8 mouse cellular contexts compared by ENCODE assay signal in the genomic region with DNA sequence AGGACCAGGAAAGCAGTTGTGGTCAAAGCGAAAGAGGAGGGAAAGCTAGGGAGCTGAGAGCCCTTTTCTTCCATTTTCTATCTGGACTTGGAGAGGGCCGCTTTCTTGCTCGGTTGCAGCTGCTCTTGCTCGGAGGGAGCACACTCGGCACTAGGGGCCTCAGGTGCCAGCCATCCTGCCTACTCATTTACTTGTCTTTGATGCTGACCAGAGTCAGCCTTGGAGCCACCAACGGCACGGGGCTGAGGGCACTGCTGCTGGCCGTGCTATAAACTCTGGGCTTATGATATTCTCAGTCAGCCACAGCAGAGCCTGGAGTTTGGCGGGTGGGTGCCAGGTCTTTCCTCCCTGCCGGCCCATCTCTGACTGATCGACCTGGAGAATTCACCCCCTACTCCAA. TPM values are rescaled to one million over a fixed set of nuclear protein-coding genes. Genes with fewer than 3 reads are reported as not detected.
DNase-seq lines count a peak whose midpoint lies in the region; ATAC-seq and TF ChIP-seq lines count a peak whose summit lies in the region.

No protein-coding gene starts in this region.

- peak overlapping the region; percentile 82 for H3K27ac ChIP-seq in heart, embryonic 11.5 days (ENCODE audit: low read depth, low read length)
- H3K27ac ChIP-seq in CH12.LX (ENCODE audit: insufficient read depth, low read depth) = peak overlapping the region; percentile 67; the same call in 1 of the 2 replicates
- H3K27ac ChIP-seq in embryonic fibroblast, embryonic 13.5 days (ENCODE audit: insufficient read depth, low read length) = peak overlapping the region; percentile 12; the same call in 1 of the 2 replicates
- peak overlapping the region; percentile 89 for H3K27ac ChIP-seq in limb, embryonic 11.5 days (replicated peaks; ENCODE audit: low read depth, low read length)
- peak overlapping the region; percentile 95 for H3K27ac ChIP-seq in neural tube, embryonic 15.5 days (replicated peaks)

- H3K4me2 ChIP-seq in heart, embryonic 11.5 days = peak overlapping the region; percentile 95
- H3K4me2 ChIP-seq in CH12.LX (ENCODE audit: insufficient read depth, low read depth, poor library complexity, severe bottlenecking) = peak overlapping the region; percentile 90
- peak overlapping the region; percentile 88 for H3K4me2 ChIP-seq in limb, embryonic 11.5 days (ENCODE audit: low read depth, severe bottlenecking)
- peak overlapping the region; percentile 80 for H3K4me2 ChIP-seq in neural tube, embryonic 15.5 days

- H3K4me1 ChIP-seq in heart, embryonic 11.5 days (ENCODE audit: control insufficient read depth, insufficient read depth, low read length) = peaks cover 23% of the 10 kb centered on the region
- H3K4me1 ChIP-seq in CH12.LX (ENCODE audit: control insufficient read depth in 1 of 2, insufficient read depth in 2 of 2) = peaks cover 34 to 77% of the 10 kb centered on the region in 2 experiments
- no peaks in the 10 kb centered on the region; the same call in 1 of the 2 replicates for H3K4me1 ChIP-seq in embryonic fibroblast, embryonic 13.5 days (ENCODE audit: control insufficient read depth, insufficient read depth, low read length)
- peaks cover 21% of the 10 kb centered on the region for H3K4me1 ChIP-seq in limb, embryonic 11.5 days (ENCODE audit: control insufficient read depth, insufficient read depth, low read length)
- H3K4me1 ChIP-seq in neural tube, embryonic 15.5 days = peaks cover 73% of the 10 kb centered on the region

- H3K9me3 ChIP-seq in heart, embryonic 11.5 days (replicated peaks; ENCODE audit: control insufficient read depth, low read length) = no peaks in the 10 kb centered on the region
- no peaks in the 10 kb centered on the region for H3K9me3 ChIP-seq in CH12.LX (replicated peaks; ENCODE audit: low read length)
- no peaks in the 10 kb centered on the region for H3K9me3 ChIP-seq in limb, embryonic 11.5 days (ENCODE audit: control insufficient read depth, low read length)
- no peaks in the 10 kb centered on the region for H3K9me3 ChIP-seq in neural tube, embryonic 15.5 days (replicated peaks)

- H3K36me3 ChIP-seq in heart, embryonic 11.5 days (ENCODE audit: control insufficient read depth, insufficient read depth, low read length) = no peaks in the 10 kb centered on the region
- H3K36me3 ChIP-seq in CH12.LX (replicated peaks in 1 of 2; ENCODE audit: control insufficient read depth in 1 of 2, insufficient read depth in 1 of 2, low read length in 1 of 2) = peaks cover 4 to 7% of the 10 kb centered on the region in 2 experiments
- no peaks in the 10 kb centered on the region for H3K36me3 ChIP-seq in limb, embryonic 11.5 days (ENCODE audit: control insufficient read depth, insufficient read depth, low read length)
- 0 out of 2 replicates have a peak, but pooled peaks cover 6% of the 10 kb centered on the region for H3K36me3 ChIP-seq in neural tube, embryonic 15.5 days

- no peaks in the 10 kb centered on the region for H3K27me3 ChIP-seq in heart, embryonic 11.5 days (ENCODE audit: control insufficient read depth, insufficient read depth, low read length)
- peaks cover 3% of the 10 kb centered on the region for H3K27me3 ChIP-seq in CH12.LX (replicated peaks)
- H3K27me3 ChIP-seq in limb, embryonic 11.5 days (ENCODE audit: control insufficient read depth, insufficient read depth, low read length) = no peaks in the 10 kb centered on the region
- no peaks in the 10 kb centered on the region for H3K27me3 ChIP-seq in neural tube, embryonic 15.5 days (replicated peaks)

- no peak for TF ChIP-seq EP300 in CH12.LX (IDR thresholded peaks at IDR 0.05; ENCODE audit: low read length)

- no peak for TF ChIP-seq CTCF in CH12.LX (conservative IDR thresholded peaks at IDR 0.05 in 1 of 2, IDR thresholded peaks at IDR 0.05 in 1 of 2; ENCODE audit: low read depth in 2 of 2, low read length in 2 of 2)
- no peak for TF ChIP-seq CTCF in embryonic fibroblast, embryonic 13.5 days (IDR thresholded peaks at IDR 0.05; ENCODE audit: borderline replicate concordance, insufficient read depth, low read length)

- WGBS in heart, embryonic 11.5 days (ENCODE audit: insufficient replicate concordance) = under 1% methylated on average over 11 of the region's 11 CpGs
- 1% methylated on average over 11 of the region's 11 CpGs for WGBS in limb, embryonic 11.5 days
- under 1% methylated on average over 11 of the region's 11 CpGs for WGBS in neural tube, embryonic 15.5 days

- peak overlapping the region; percentile 68 for H3K4me3 ChIP-seq in heart, embryonic 11.5 days (ENCODE audit: low read depth, low read length)
- peak overlapping the region; percentile 81 to 91 (median 85) for H3K4me3 ChIP-seq in CH12.LX (replicated peaks in 1 of 3; ENCODE audit: low read depth in 2 of 3, low read length in 2 of 3, poor library complexity in 1 of 3)
- H3K4me3 ChIP-seq in embryonic fibroblast, embryonic 13.5 days (ENCODE audit: insufficient read depth, low read length) = peak overlapping the region; percentile 66
- H3K4me3 ChIP-seq in limb, embryonic 11.5 days (ENCODE audit: low read depth, low read length) = peak overlapping the region; percentile 62
- H3K4me3 ChIP-seq in neural tube, embryonic 15.5 days (replicated peaks) = peak overlapping the region; percentile 57

- dilution Hi-C loops in CH12.LX (cut with MboI; ENCODE audit: extremely low pct_ligation_motif_present, extremely low pct_unique_long_range_greater_than_20kb, low sequenced_read_pairs) = no loop called here

- no peak for TF ChIP-seq RAD21 in CH12.LX (IDR thresholded peaks at IDR 0.05; ENCODE audit: low read depth, low read length)

- no peak for DNase-seq in heart, postnatal 25 days (ENCODE audit: low spot score)
- no peak for DNase-seq in CH12.LX (ENCODE audit: extremely low read depth)
- peak; percentile 65 for DNase-seq in limb, embryonic 11.5 days (ENCODE audit: low spot score)
- no peak for DNase-seq in cerebellum, adult 11 months
- DNase-seq in thymus, postnatal 14 days = no peak

- TF ChIP-seq POLR2A in CH12.LX (IDR thresholded peaks at IDR 0.05; ENCODE audit: low read depth, low read length) = no peak
- no peak for TF ChIP-seq POLR2A in embryonic fibroblast, embryonic 13.5 days (IDR thresholded peaks at IDR 0.05; ENCODE audit: low read depth, low read length)

- in situ Hi-C loops in CH12.LX (cut with MboI; ENCODE audit: low pct_ligation_motif_present, low pct_unique_long_range_greater_than_20kb, low sequenced_read_pairs) = loop anchor here (5.0 kb wide), 1 partner anchor 37 kb away; no protein-coding TSS in a partner anchor

- ATAC-seq in heart, embryonic 11.5 days (replicated peaks; ENCODE audit: insufficient number of reproducible peaks, low FRiP score, low TSS enrichment) = no peak
- peak; percentile 8; the same call in 1 of the 2 replicates for ATAC-seq in limb, embryonic 11.5 days (ENCODE audit: insufficient number of reproducible peaks, low FRiP score, low TSS enrichment, low read depth)
- peak; percentile 14; the same call in 1 of the 2 replicates for ATAC-seq in neural tube, embryonic 15.5 days (ENCODE audit: low FRiP score)

- peak overlapping the region; percentile 82 for H3K9ac ChIP-seq in heart, embryonic 11.5 days (ENCODE audit: low read depth, low read length)
- H3K9ac ChIP-seq in CH12.LX (ENCODE audit: insufficient read depth, low read depth) = peak overlapping the region; percentile 69
- peak overlapping the region; percentile 73 for H3K9ac ChIP-seq in limb, embryonic 11.5 days (ENCODE audit: low read length)
- peak overlapping the region; percentile 65 for H3K9ac ChIP-seq in neural tube, embryonic 15.5 days (replicated peaks)

- peaks cover 33% of the 10 kb centered on the region for H3K79me2 ChIP-seq in CH12.LX (replicated peaks; ENCODE audit: control insufficient read depth, extremely low read depth, insufficient read depth, poor library complexity, severe bottlenecking)

- intact Hi-C loops in heart, postnatal 25 days (cut with DNase I) = loop anchor here (5.0 kb wide), 1 partner anchor 57 kb away; no protein-coding TSS in a partner anchor

RNA-seq across cellular contexts. Expression of gene Sema4b, which starts 12.2 kb away (rescaled TPM):
- 5.9 and 8.5 TPM in 2 replicates for polyA plus RNA-seq in heart, embryonic 11.5 days (2014; fragmentation: Nextera tagmentation; extraction: Ambion mirVana)
- 10 to 100 TPM; 11.0 to 12.7 TPM for total RNA-seq in heart, postnatal 25 days (2021)
- 8.6 and 9.4 TPM in 2 replicates for total RNA-seq in CH12.LX (2012; rRNA removed)
- 1.3 and 1.5 TPM in 2 replicates for total RNA-seq in CH12.LX (2014; rRNA removed)
- 5.2 and 6.7 TPM in 2 replicates for polyA plus RNA-seq in CH12.LX (2012; ENCODE audit: insufficient read length, low read depth)
- polyA plus RNA-seq in embryonic fibroblast, embryonic 13.5 days (2011; ENCODE audit: insufficient read length, low read depth, missing spikeins) = 6.4 and 8.0 TPM in 2 replicates
- polyA plus RNA-seq in limb, embryonic 11.5 days (2014; fragmentation: Nextera tagmentation; extraction: Ambion mirVana) = 8.3 and 9.0 TPM in 2 replicates
- 22.7 and 25.8 TPM in 2 replicates for polyA plus RNA-seq in neural tube, embryonic 15.5 days (2015; fragmentation: Nextera tagmentation; extraction: Ambion mirVana)

RNA-seq across cellular contexts. Expression of gene Cib1, which starts 33.8 kb away (rescaled TPM):
- polyA plus RNA-seq in heart, embryonic 11.5 days (2014; fragmentation: Nextera tagmentation; extraction: Ambion mirVana) = 53.8 and 57.4 TPM in 2 replicates
- total RNA-seq in heart, postnatal 25 days (2021) = 10 to 100 TPM; 14.1 to 18.0 TPM
- 69.6 and 73.1 TPM in 2 replicates for total RNA-seq in CH12.LX (2012; rRNA removed)
- total RNA-seq in CH12.LX (2014; rRNA removed) = 29.1 and 29.5 TPM in 2 replicates
- 48.1 and 51.8 TPM in 2 replicates for polyA plus RNA-seq in CH12.LX (2012; ENCODE audit: insufficient read length, low read depth)
- polyA plus RNA-seq in embryonic fibroblast, embryonic 13.5 days (2011; ENCODE audit: insufficient read length, low read depth, missing spikeins) = 33.3 and 35.1 TPM in 2 replicates
- polyA plus RNA-seq in limb, embryonic 11.5 days (2014; fragmentation: Nextera tagmentation; extraction: Ambion mirVana) = 55.5 and 60.8 TPM in 2 replicates
- 32.2 and 59.5 TPM in 2 replicates for polyA plus RNA-seq in neural tube, embryonic 15.5 days (2015; fragmentation: Nextera tagmentation; extraction: Ambion mirVana)

RNA-seq across cellular contexts. Expression of gene Gdpgp1, which starts 33.8 kb away (rescaled TPM):
- 4.6 and 5.5 TPM in 2 replicates for polyA plus RNA-seq in heart, embryonic 11.5 days (2014; fragmentation: Nextera tagmentation; extraction: Ambion mirVana)
- total RNA-seq in heart, postnatal 25 days (2021) = 1 to 10 TPM; 1.4 to 1.8 TPM
- total RNA-seq in CH12.LX (2012; rRNA removed) (3.6 and 4.2 TPM in 2 replicates), CH12.LX (2014; rRNA removed) (1.9 and 2.0 TPM in 2 replicates)
- polyA plus RNA-seq in CH12.LX (2012; ENCODE audit: insufficient read length, low read depth) = 2.9 and 3.0 TPM in 2 replicates
- polyA plus RNA-seq in embryonic fibroblast, embryonic 13.5 days (2011; ENCODE audit: insufficient read length, low read depth, missing spikeins) = 1.8 and 2.2 TPM in 2 replicates
- polyA plus RNA-seq in limb, embryonic 11.5 days (2014; fragmentation: Nextera tagmentation; extraction: Ambion mirVana) = 4.6 and 4.8 TPM in 2 replicates
- polyA plus RNA-seq in neural tube, embryonic 15.5 days (2015; fragmentation: Nextera tagmentation; extraction: Ambion mirVana) = 4.6 and 5.5 TPM in 2 replicates

RNA-seq across cellular contexts. Expression of gene Ttll13, which starts 47.3 kb away (rescaled TPM):
- polyA plus RNA-seq in heart, embryonic 11.5 days (2014; fragmentation: Nextera tagmentation; extraction: Ambion mirVana) = 0.31 and 0.51 TPM in 2 replicates
- under 1 TPM; 0.28 to 0.52 TPM for total RNA-seq in heart, postnatal 25 days (2021)
- total RNA-seq in CH12.LX (2012; rRNA removed) = 0.59 TPM in 2 replicates
- total RNA-seq in CH12.LX (2014; rRNA removed) = not detected in 2 replicates
- polyA plus RNA-seq in CH12.LX (2012; ENCODE audit: insufficient read length, low read depth) = 0.55 TPM in 1 of 2 replicates, not detected in the other
- 0.63 TPM in 1 of 2 replicates, not detected in the other for polyA plus RNA-seq in embryonic fibroblast, embryonic 13.5 days (2011; ENCODE audit: insufficient read length, low read depth, missing spikeins)
- 0.30 and 0.91 TPM in 2 replicates for polyA plus RNA-seq in limb, embryonic 11.5 days (2014; fragmentation: Nextera tagmentation; extraction: Ambion mirVana)
- polyA plus RNA-seq in neural tube, embryonic 15.5 days (2015; fragmentation: Nextera tagmentation; extraction: Ambion mirVana) = 2.0 and 2.4 TPM in 2 replicates

Comparison
In these comparisons a context has a peak if more than half of its experiments do, and no peak if none do; other contexts are left out.
1. H3K27ac ChIP-seq: peak in every context shown above with its lines; median percentile 95 in neural tube, embryonic 15.5 days; 89 in limb, embryonic 11.5 days; 82 in heart, embryonic 11.5 days; 67 in CH12.LX; 12 in embryonic fibroblast, embryonic 13.5 days.